28 mouse cellular contexts compared by ENCODE assay signal in the genomic region with DNA sequence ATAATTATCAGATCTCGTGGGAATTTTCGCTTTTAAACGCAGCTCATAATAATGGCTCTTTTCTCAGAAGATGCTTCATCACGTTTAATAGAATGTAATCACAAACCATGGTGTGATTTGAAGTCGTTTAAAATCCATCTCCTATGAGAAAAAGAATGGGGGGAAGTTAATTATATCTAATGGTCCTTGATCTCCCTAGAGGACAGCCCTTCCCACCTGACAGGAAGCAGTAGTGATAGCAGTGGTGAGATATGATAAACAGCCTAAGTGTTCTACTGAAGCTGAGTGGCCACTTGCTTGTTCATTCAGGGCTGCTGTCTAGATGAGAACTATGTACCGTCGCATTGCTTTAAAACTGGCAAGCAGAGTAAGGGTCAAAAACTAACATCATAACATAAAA.
"Had no signal": no experiment of that assay in that cellular context is flagged by ENCODE, and none has a peak within 500 bp of the region (broad histone marks: within the 10 kb centered on the region; RNA-seq: fewer than 3 reads in every experiment).

No protein-coding gene starts in this region.

- DNase-seq: cerebellum, adult 2 months; cerebellum, adult 8-10 months; cerebellum, adult 9-10 months; cerebellum, adult 9-11 months; cerebellum, postnatal 10 days; cerebellum, postnatal 14 days; cerebellum, postnatal 25 days; cerebellum, postnatal 36 days; embryo, embryonic 11 days; forebrain, postnatal 0 days; gastrocnemius, adult 2 months; gastrocnemius, postnatal 10 days; gastrocnemius, postnatal 14 days; gastrocnemius, postnatal 25 days; gastrocnemius, postnatal 36 days; heart, adult 11 months; heart, adult 18-20 months; heart, adult 2 months had no signal

- H3K4me1 ChIP-seq: embryonic facial prominence, embryonic 12.5 days; embryonic facial prominence, embryonic 13.5 days; embryonic facial prominence, embryonic 15.5 days; forebrain, embryonic 10.5 days; forebrain, embryonic 12.5 days; forebrain, embryonic 13.5 days; forebrain, embryonic 15.5 days had no signal

- H3K4me2 ChIP-seq: embryonic facial prominence, embryonic 12.5 days; embryonic facial prominence, embryonic 13.5 days; embryonic facial prominence, embryonic 15.5 days; forebrain, embryonic 12.5 days; forebrain, embryonic 13.5 days; forebrain, embryonic 15.5 days had no signal

- H3K36me3 ChIP-seq: embryonic facial prominence, embryonic 12.5 days; embryonic facial prominence, embryonic 13.5 days; embryonic facial prominence, embryonic 15.5 days; forebrain, embryonic 10.5 days; forebrain, embryonic 12.5 days; forebrain, embryonic 15.5 days had no signal

- H3K27ac ChIP-seq: embryonic facial prominence, embryonic 12.5 days; embryonic facial prominence, embryonic 13.5 days; embryonic facial prominence, embryonic 15.5 days; forebrain, embryonic 10.5 days; forebrain, embryonic 12.5 days; forebrain, embryonic 13.5 days; forebrain, embryonic 15.5 days; gastrocnemius, adult 2 months; heart, adult 2 months had no signal

- H3K4me3 ChIP-seq: embryonic facial prominence, embryonic 12.5 days; embryonic facial prominence, embryonic 13.5 days; embryonic facial prominence, embryonic 15.5 days; erythroblast, embryonic 14.5 days; forebrain, embryonic 10.5 days; forebrain, embryonic 12.5 days; forebrain, embryonic 13.5 days; forebrain, embryonic 15.5 days; gastrocnemius, adult 2 months; heart, adult 2 months had no signal

- H3K9me3 ChIP-seq: embryonic facial prominence, embryonic 12.5 days; embryonic facial prominence, embryonic 13.5 days; embryonic facial prominence, embryonic 15.5 days; forebrain, embryonic 10.5 days; forebrain, embryonic 12.5 days; forebrain, embryonic 13.5 days; forebrain, embryonic 15.5 days had no signal

- H3K9ac ChIP-seq: embryonic facial prominence, embryonic 12.5 days; embryonic facial prominence, embryonic 13.5 days; embryonic facial prominence, embryonic 15.5 days; forebrain, embryonic 12.5 days; forebrain, embryonic 13.5 days; forebrain, embryonic 15.5 days; forebrain, postnatal 0 days had no signal

- ATAC-seq: forebrain, embryonic 13.5 days; forebrain, embryonic 14.5 days; forebrain, embryonic 15.5 days; forebrain, embryonic 16.5 days; forebrain, postnatal 0 days had no signal

- H3K27me3 ChIP-seq: embryonic facial prominence, embryonic 12.5 days; embryonic facial prominence, embryonic 13.5 days; embryonic facial prominence, embryonic 15.5 days; forebrain, embryonic 12.5 days; forebrain, embryonic 13.5 days; forebrain, embryonic 15.5 days had no signal
